Mouse (Mus musculus): Measurements from ENCODE around the gene Piwil4.

The Piwil4 gene

GRCm38 (mm10) chr9:14740151-14740924 lies at the start of gene Piwil4:
Gene Piwil4 (minus strand): TSS chr9:14740733.
- DNase-seq (ENCODE audit: low read depth, low spot score) = no peak

GRCm38 (mm10) chr9:14787356-14787755 lies 46.8 kb upstream of the Piwil4 start:
- no peak for DNase-seq (ENCODE audit: low read depth, low spot score)

- peak; percentile 98 for DNase-seq (ENCODE audit: low read depth, low spot score)
Observed at GRCm38 (mm10) chr9:14784039-14785002, 43.8 kb upstream of the Piwil4 start, which contains the start of the genes Mre11a and Ankrd49. Gene Mre11a (plus strand): TSS chr9:14784654. Gene Ankrd49 (minus strand): TSS chr9:14784856.

GRCm38 (mm10) chr9:14778341-14778740 lies 37.8 kb upstream of the Piwil4 start:
- DNase-seq (ENCODE audit: low read depth, low spot score) = no peak

- DNase-seq (ENCODE audit: low read depth, low spot score) = peak; percentile 48
Observed at GRCm38 (mm10) chr9:14773813-14774212, 33.3 kb upstream of the Piwil4 start.

- no peak for DNase-seq (ENCODE audit: low read depth, low spot score)
Observed at GRCm38 (mm10) chr9:14772074-14772473, 31.5 kb upstream of the Piwil4 start.

- DNase-seq (ENCODE audit: low read depth, low spot score) = no peak
Observed at GRCm38 (mm10) chr9:14770803-14771471, 30.4 kb upstream of the Piwil4 start, which contains the start of gene 1700012B09Rik. Gene 1700012B09Rik (minus strand): TSS chr9:14771030.

- no peak for DNase-seq (ENCODE audit: low read depth, low spot score)
Observed at GRCm38 (mm10) chr9:14769811-14770210, 29.3 kb upstream of the Piwil4 start.

- DNase-seq (ENCODE audit: low read depth, low spot score) = peak; percentile 76
Observed at GRCm38 (mm10) chr9:14764765-14765164, 24.2 kb upstream of the Piwil4 start.

GRCm38 (mm10) chr9:14759261-14759660 lies 18.7 kb upstream of the Piwil4 start:
- peak; percentile 87 for DNase-seq (ENCODE audit: low read depth, low spot score)

- DNase-seq (ENCODE audit: low read depth, low spot score) = peak; percentile 33
Observed at GRCm38 (mm10) chr9:14758590-14758989, 18.1 kb upstream of the Piwil4 start.

GRCm38 (mm10) chr9:14754469-14754868 lies 13.9 kb upstream of the Piwil4 start:
- no peak for DNase-seq (ENCODE audit: low read depth, low spot score)

- DNase-seq (ENCODE audit: low read depth, low spot score) = no peak
Observed at GRCm38 (mm10) chr9:14753947-14754346, 13.4 kb upstream of the Piwil4 start.

GRCm38 (mm10) chr9:14752001-14752522 lies 11.5 kb upstream of the Piwil4 start, which contains the start of gene Fut4:
Gene Fut4 (minus strand): TSS chr9:14752393.
- DNase-seq (ENCODE audit: low read depth, low spot score) = no peak

- DNase-seq (ENCODE audit: low read depth, low spot score) = no peak
Observed at GRCm38 (mm10) chr9:14751503-14752000, 11.0 kb upstream of the Piwil4 start.

GRCm38 (mm10) chr9:14750901-14751502 lies 10.5 kb upstream of the Piwil4 start:
- no peak for DNase-seq (ENCODE audit: low read depth, low spot score)

GRCm38 (mm10) chr9:14739498-14740150 lies 909 bp downstream of the Piwil4 start:
- peak; percentile 18 for DNase-seq (ENCODE audit: low read depth, low spot score)

- peak; percentile 67 for DNase-seq (ENCODE audit: low read depth, low spot score)
Observed at GRCm38 (mm10) chr9:14730941-14731541, 9.5 kb downstream of the Piwil4 start.

GRCm38 (mm10) chr9:14728365-14728764 lies 12.2 kb downstream of the Piwil4 start:
- DNase-seq (ENCODE audit: low read depth, low spot score) = no peak

- DNase-seq (ENCODE audit: low read depth, low spot score) = no peak
Observed at GRCm38 (mm10) chr9:14726629-14727028, 13.9 kb downstream of the Piwil4 start.

Data from 3T3-L1 (cell line).